Mouse (Mus musculus) intestine, embryonic 15.5 days (tissue): ENCODE data around the gene Mbl1. TPM values are rescaled to one million over a fixed set of nuclear protein-coding genes. Genes with fewer than 3 reads are reported as not detected.

Source experiments
- polyA plus RNA-seq: library from polyadenylated mRNA; unstranded; fragments of >200 nt; fragmentation: Nextera tagmentation; extraction: Ambion mirVana; gene quantifications from 2 replicates; pipeline ENCODE4 v1.2.1, GENCODE M21; 2015

Gene Mbl1
- polyA plus RNA-seq, 1 experiment from 2014 or later: 0.36 TPM

Other genes with a start within 250 kb of the Mbl1 start
- 56.8 and 61.0 TPM in 2 replicates for gene Tspan14, start 184.7 kb upstream of the Mbl1 start, polyA plus RNA-seq
- gene Fam213a, start 137.7 kb upstream of the Mbl1 start, polyA plus RNA-seq: 51.6 and 54.4 TPM in 2 replicates
- 0.42 TPM in 1 of 2 replicates, not detected in the other for gene Dydc2, start 82.2 kb upstream of the Mbl1 start, polyA plus RNA-seq
- not detected in 2 replicates for gene Dydc1, start 78.5 kb upstream of the Mbl1 start, polyA plus RNA-seq
- 3.5 and 6.7 TPM in 2 replicates for gene Mat1a, start 46.4 kb upstream of the Mbl1 start, polyA plus RNA-seq
- gene Sftpa1, start 19.7 kb upstream of the Mbl1 start, polyA plus RNA-seq: 0.06 TPM in 1 of 2 replicates, not detected in the other
- not detected in 2 replicates for gene Sftpd, start 33.7 kb downstream of the Mbl1 start, polyA plus RNA-seq
- 0.08 TPM in 1 of 2 replicates, not detected in the other for gene Gm2832, start 127.3 kb downstream of the Mbl1 start, polyA plus RNA-seq
- not detected in 2 replicates for gene Gm5798, start 197.2 kb downstream of the Mbl1 start, polyA plus RNA-seq
- gene Gm7945, start 234.9 kb downstream of the Mbl1 start, polyA plus RNA-seq: not detected in 2 replicates